Mouse (Mus musculus) cerebellum, postnatal 10 days (tissue): Measurements from ENCODE around the gene Gpr179.

Source experiments
- DNase-seq, 2 experiments: peaks; one replicate each; pipeline ENCODE4 v3.0.0; 2021; ENCODE audit warnings: mixed read lengths in 2 of 2

Gpr179 gene

DNA sequence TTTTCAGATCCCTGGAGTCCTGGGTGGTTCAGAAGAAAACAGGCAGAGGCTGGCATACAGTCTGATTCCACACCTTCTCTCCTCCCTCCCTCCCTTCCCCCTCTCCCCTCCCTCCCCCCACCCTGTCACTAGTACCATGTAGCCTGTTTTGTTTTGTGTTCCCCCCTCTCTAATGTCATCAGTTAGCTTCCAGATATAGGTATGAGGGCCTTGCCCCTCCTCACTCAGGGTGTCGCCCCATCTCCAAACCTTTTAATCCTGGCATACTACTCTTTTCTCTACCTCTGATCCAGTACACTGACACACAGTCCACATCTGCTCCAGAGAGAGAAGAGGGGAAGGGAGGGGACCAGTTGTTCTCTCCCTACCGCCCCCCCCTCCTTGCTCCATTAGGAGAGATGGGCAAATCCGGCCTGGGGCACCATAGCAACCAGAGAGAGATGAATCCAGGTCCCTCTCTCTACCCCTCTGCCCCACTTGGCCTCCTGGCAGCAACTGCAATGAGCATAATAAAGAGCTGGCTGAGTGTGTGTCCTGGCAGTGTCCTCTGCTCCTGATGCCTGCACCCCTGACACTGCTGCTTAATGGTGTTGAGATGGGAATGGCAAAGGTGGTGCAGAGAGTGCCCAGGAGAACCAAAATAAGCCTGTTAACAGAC is at the start of gene Gpr179:
Gene Gpr179 (minus strand): TSS at position 51 of the 658 bp plus-strand sequence.
- peak; percentile 43 to 55 for DNase-seq

DNA sequence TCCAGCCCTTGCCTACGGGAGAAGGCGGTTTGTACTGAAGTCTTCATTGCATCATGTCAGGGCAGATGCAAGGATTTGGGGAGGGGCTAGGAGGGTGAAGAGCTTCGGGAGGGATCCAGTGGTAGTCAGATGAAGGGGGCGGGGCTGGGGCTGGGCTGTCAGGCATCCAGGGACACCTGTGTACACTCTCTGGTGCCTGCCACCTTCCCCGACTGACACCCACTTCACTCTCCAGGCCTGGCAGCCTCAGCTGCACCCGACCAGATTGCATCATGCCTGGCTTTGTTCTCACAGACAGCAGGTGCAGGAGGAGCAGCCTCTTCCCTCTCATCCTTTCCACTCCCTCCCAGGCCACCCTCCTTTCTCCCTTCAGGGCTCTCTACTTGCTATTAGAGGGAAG is 49.2 kb upstream of the Gpr179 start:
- DNase-seq, result peak; percentile 70 to 71

- DNase-seq, result peak; percentile 90 to 91
Measured at GRCm38 (mm10) chr11:97399958-97400710, 48.3 kb upstream of the Gpr179 start.

- no peak for DNase-seq
Measured at GRCm38 (mm10) chr11:97398506-97398905, 46.6 kb upstream of the Gpr179 start.

GRCm38 (mm10) chr11:97394146-97394545 is 42.3 kb upstream of the Gpr179 start:
- DNase-seq, result no peak

- no peak for DNase-seq
Measured at GRCm38 (mm10) chr11:97393658-97394057, 41.8 kb upstream of the Gpr179 start.

- DNase-seq, result no peak
Measured at GRCm38 (mm10) chr11:97389127-97389526, 37.2 kb upstream of the Gpr179 start.

DNA sequence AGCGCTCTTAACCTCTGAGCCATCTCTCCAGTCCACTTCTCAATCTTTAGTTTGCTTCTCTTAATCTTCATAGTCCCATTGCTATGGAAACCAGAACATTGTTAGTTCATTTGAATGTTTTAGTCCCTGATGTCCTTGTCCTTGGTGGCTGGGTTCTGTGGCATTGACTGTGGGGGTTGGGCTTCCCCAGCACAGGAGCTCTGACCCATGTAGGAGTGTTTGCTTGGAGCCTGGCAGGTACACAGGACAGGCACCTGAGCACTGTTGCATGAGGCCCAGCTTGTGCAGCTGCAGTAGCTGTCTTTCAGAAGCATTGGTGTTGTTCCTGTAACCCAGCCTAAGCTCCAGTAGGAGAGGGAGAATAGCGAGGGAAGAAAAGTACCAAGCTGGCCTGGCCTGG is 35.9 kb upstream of the Gpr179 start:
- no peak for DNase-seq

GRCm38 (mm10) chr11:97383764-97384163 is 31.9 kb upstream of the Gpr179 start:
- no peak for DNase-seq

GRCm38 (mm10) chr11:97383017-97383416 is 31.1 kb upstream of the Gpr179 start:
- DNase-seq, result no peak

GRCm38 (mm10) chr11:97380036-97380435 is 28.2 kb upstream of the Gpr179 start:
- DNase-seq, result no peak

DNA sequence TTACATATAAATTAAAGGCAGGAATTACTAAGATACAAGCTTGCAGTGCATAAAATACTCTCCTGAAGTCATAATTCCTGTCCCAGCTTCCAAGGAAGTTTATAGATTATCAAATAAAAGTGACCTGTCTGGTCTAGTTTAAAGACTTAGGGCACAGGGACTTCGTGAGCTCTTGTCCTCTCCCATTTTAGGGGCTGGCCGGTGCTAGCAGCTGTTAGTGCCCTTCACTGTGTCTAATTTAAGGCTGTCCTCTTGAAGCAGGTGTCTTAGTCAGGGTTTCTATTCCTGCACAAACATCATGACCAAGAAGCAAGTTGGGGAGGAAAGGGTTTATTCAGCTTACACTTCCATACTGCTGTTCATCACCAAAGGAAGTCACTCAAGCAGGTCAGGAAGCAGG is 21.5 kb upstream of the Gpr179 start:
- DNase-seq, result no peak

DNA sequence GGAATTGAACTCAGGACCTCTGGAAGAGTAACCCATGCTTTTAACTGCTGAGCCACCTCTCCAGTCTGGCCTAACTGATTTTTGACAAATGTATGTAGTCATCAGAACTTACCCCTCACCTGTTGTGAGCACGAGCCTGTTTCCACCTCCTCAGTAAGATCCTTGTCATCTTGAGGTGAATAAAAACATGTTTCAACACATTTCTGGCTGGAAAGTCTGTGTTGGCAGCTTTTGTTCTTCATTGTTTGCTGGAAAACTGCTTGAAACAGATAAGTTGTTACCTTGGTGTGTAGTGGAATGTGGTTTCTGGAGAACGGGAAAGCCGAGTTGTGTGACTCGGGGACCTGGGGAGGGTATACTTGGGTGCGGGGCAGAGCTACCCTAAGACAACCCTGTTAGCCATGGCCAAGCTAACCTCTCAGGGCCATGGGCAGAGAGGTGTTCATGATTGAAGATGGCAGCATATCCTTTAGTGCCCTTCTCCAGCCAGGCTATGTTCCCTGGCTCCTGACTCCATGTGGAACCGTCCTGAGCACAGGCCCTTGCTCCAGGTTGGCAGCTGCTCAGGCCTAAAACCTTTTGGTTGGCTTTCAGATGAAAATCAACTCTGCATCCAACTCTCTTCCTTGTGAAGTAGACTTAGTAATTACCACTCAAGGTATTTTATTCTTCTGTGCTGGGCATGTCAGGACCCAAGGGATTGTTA is 20.4 kb upstream of the Gpr179 start:
- peak; percentile 55 to 68 for DNase-seq

DNA sequence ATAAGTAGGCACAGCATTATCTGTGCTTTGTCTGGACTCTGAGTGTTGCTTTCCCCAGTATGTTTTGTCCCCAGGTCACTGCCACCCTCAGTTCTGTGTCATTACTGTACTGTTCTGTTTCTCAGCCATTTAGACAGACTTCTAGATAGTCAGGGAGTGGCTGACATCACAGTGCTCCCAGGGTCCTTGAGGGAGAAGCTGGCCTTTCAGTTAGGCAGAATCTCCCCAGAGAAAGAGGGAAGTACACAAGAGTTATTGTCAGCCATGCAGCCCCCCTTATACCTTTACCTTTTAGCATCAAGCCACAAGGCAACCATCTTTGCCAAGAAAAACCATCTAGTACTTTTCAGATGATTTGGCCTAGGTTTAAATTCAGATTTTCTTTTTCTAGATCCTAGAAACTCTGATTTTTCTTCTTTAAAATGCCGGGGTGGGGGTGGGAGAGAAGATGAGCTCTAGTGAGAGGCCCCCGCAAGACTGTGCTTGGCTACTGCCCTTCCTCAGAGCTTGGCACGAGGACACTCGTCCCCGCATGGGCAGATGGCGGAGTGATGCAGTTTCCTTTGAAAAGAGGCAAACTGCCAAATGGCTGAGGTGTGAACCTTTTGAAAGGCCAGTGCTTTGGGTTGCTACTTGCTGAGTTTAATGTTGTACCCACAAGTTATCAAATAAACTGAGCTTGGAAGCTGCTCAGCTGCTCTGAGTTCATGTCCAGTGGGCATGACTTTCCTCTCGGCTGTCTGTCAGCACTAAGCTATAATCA is 18.6 kb upstream of the Gpr179 start:
- peak; percentile 94 to 95 for DNase-seq

DNA sequence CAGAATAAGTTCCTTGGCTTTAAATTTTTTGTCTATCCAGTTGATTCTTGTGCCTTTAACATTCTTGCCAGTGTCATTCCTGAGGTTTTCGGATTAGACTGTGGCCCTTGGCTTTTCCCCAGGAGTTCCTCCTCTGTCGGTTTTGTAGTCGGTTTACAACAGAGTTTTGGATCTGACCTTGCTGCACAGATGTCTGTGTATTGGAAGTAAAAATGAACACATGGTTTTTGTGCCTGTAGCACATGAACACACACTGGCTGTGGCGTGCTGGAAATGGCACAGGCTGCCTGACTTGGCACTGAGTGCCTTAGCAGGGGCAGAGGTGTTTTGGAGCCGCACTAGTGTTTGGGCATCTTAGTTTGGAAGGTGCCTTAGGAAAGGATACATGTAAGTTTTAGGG is 16.6 kb upstream of the Gpr179 start:
- DNase-seq, result peak; percentile 73 to 84

- DNase-seq, result no peak
Measured at GRCm38 (mm10) chr11:97365556-97365955, 13.7 kb upstream of the Gpr179 start.

- no peak for DNase-seq
Measured at GRCm38 (mm10) chr11:97363644-97363995, 11.7 kb upstream of the Gpr179 start.

DNA sequence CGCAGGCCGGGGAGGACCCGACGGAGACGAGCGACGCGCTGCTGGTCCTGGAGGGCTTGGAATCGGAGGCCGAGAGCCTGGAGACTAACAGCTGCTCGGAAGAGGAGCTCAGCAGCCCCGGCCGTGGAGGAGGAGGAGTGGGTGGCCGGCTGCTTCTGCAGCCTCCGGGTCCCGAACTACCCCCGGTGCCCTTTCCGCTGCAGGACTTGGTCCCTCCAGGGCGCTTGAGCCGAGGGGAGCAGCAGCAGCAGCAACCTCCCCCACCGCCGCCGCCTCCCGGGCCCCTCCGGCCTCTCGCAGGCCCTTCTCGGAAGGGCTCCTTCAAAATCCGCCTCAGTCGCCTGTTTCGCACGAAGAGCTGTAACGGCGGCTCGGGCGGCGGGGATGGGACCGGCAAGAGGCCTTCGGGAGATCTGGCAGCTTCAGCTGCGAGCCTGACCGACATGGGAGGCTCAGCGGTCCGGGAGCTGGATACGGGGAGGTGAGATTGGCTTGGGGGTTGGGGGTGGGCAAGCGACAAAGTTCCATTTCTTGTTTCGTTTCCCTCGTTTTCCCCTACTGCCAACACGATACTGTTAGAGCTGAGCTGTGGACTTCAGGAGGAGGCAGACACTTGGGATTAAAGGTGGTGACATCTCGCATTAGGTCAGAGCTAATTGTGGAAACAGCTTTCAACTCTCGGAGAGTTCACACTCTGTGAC is 11.2 kb upstream of the Gpr179 start:
- peak; percentile 56 to 72 for DNase-seq

DNA sequence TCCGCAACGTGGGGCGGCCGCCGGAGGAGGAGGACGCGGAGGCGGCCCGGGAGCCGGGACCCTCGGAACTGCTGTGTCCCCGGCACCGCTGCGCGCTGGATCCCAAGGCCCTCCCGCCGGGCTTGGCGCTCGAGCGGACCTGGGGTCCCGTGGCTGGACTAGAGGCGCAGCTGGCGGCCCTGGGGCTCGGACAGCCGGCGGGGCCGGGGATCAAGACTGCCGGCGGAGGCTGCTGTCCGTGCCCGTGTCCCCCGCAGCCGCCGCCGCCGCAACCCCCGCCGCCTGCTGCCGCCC is 10.7 kb upstream of the Gpr179 start:
- DNase-seq, result peak in 1 of 2 experiments; percentile 70

DNA sequence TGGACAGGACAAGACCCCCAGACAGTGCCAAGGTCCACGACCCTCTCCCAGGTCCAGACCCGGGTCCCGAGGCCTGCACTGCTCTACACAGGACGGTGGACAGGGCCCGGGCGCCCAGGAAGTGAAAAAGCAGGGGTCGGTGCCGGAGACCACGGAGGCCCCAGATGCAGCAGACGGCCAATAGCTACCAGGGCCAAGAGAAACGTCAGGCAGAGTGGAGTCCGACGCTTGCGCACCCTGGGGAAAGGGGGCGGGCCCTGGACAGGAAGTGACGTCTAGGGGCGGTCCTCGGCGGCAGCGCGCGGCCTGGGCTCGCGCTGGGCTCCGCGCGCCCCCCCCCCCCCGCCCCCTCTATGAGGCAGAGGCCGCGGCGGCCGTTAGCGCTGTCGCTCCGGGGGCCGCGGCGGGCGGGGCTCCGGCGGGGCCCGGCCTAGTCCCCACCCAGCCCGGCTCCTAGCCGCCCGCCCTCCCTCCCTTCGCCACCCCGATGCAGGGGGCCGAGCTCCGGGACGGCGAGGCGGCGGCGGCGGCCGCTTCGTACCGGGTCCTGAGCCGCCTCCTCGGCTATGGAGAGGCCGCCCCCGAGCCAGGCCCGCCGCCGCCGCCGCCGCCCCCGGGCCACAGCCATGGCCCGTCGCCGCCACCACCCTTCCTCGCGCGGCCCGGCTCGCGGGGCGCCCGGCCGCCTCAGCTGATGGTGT is 10.2 kb upstream of the Gpr179 start, which contains the start of gene Socs7:
Gene Socs7 (plus strand): TSS at position 604 of the 701 bp plus-strand sequence.
- peak; percentile 99 for DNase-seq

- DNase-seq, result peak; percentile 86 to 88
Measured at GRCm38 (mm10) chr11:97357663-97358062, 5.8 kb upstream of the Gpr179 start.

DNA sequence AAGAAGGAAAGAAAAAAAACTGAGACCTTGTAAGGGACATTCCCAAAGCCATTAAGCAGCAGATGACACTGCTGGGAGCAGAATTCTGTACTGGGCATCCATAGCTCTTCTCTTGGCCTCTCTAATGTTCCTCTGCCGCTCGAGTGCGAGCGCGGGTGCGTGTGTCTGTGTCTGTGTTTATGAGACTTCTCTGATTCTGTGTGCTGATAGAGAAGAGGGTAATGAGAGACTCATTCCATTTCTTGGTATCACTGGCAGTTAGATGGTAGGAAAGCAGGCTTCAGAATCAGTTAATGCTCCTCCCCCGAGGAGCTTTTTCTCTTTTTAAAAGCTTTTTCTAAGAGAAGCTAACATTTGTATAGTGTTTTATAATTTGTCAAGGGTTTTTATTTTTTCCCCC is 3.4 kb upstream of the Gpr179 start:
- no peak for DNase-seq
